Mouse (Mus musculus) kidney, embryonic 16.5 days (tissue): ENCODE measurements at regions not wholly inside any gene's neighbourhood (a gene's known extent, or its start where the extent isn't known, plus 50 kb on each side); places are given as distances from the start of the nearest gene placed in this dataset.

Experiments used
- ATAC-seq: fragments of 200-750 bp; cut with Nextera tagmentation; 2 replicates; pipeline ENCODE4 v1.8.0; 2017; ENCODE audit warnings: moderate TSS enrichment; ENCODE audit not compliant: low FRiP score, low TSS enrichment
- H3K27ac ChIP-seq: fragments of 300-500 bp; sonication (generic); 2 replicates; pipeline ENCODE4 v1.5.1; 2014; ENCODE audit warnings: low read length
- H3K27me3 ChIP-seq: fragments of 300-500 bp; sonication (generic); 2 replicates; pipeline ENCODE4 v1.6.1; 2014; ENCODE audit warnings: low read length, control low read depth, mixed read lengths; ENCODE audit not compliant: insufficient read depth
- H3K36me3 ChIP-seq: fragments of 300-500 bp; sonication (generic); 2 replicates; pipeline ENCODE4 v1.6.1; 2014; ENCODE audit warnings: low read length, control low read depth, mixed read lengths; ENCODE audit not compliant: insufficient read depth
- H3K4me1 ChIP-seq: fragments of 300-500 bp; sonication (generic); 2 replicates; pipeline ENCODE4 v1.6.1; 2014; ENCODE audit warnings: low read length, control low read depth, mixed read lengths; ENCODE audit not compliant: insufficient read depth
- H3K4me2 ChIP-seq: fragments of 300-500 bp; sonication (generic); replicated peaks from 2 replicates; pipeline ENCODE4 v1.6.1; 2014; ENCODE audit warnings: low read depth, low read length
- H3K4me3 ChIP-seq: fragments of 300-500 bp; sonication (generic); 2 replicates; pipeline ENCODE4 v1.5.1; 2014; ENCODE audit warnings: mild to moderate bottlenecking, low read length
- H3K9ac ChIP-seq: fragments of 300-500 bp; sonication (generic); replicated peaks from 2 replicates; pipeline ENCODE4 v1.6.1; 2014; ENCODE audit warnings: low read length
- H3K9me3 ChIP-seq: fragments of 300-500 bp; sonication (generic); 2 replicates; pipeline ENCODE4 v1.6.1; 2016; ENCODE audit warnings: low read length, control low read depth
- whole genome bisulfite sequencing: fragments of 180-500 bp; shearing (Covaris S2); extraction: QIAGEN DNeasy Blood & Tissue Kit; methylation state at CpG from one replicate; pipeline ENCODE4 v1.1.7; 2014; 5-methylcytosine and 5-hydroxymethylcytosine counted together

DNA sequence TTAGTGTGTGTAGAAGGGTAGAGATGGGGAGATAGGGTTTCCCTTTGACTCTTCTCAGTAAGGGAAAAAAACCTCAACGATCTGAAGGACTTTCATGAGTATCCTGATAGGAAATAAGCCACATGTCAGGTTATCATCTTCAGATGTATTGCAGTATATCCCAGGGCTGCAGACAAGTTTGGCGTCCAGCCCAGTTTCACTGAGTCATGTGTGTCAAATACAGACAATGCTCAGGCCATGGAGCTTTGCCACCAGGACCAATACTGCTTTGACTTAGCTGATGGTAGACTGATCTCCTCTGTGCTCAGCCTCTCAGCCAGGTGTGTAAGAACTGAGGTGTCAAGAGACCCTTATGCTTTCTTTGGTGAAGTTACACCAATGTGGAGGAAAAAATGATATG lies 62.9 kb downstream of the Cst10 start:
- no peaks in the 10 kb centered on the region for H3K9me3 ChIP-seq
- no peak overlapping the region for H3K9ac ChIP-seq
- no peaks in the 10 kb centered on the region for H3K36me3 ChIP-seq
- H3K4me1 ChIP-seq = no peaks in the 10 kb centered on the region
- ATAC-seq = no peak
- no peak overlapping the region for H3K4me2 ChIP-seq
- H3K4me3 ChIP-seq = no peak overlapping the region
- H3K27ac ChIP-seq = no peak overlapping the region
- 77% methylated on average over 2 of the region's 2 CpGs for WGBS
- H3K27me3 ChIP-seq = no peaks in the 10 kb centered on the region

GRCm38 (mm10) chr2:149472411-149472810 lies 67.6 kb downstream of the Cst10 start:
- no peak overlapping the region for H3K4me3 ChIP-seq

GRCm38 (mm10) chr2:149493280-149493988 lies 88.6 kb downstream of the Cst10 start:
- H3K9me3 ChIP-seq = no peaks in the 10 kb centered on the region; the same call in 1 of the 2 replicates
- H3K4me1 ChIP-seq = no peaks in the 10 kb centered on the region
- no peaks in the 10 kb centered on the region for H3K36me3 ChIP-seq
- H3K27me3 ChIP-seq = no peaks in the 10 kb centered on the region
- H3K27ac ChIP-seq = no peak overlapping the region
- WGBS = 71% methylated on average over 2 of the region's 2 CpGs
- no peak for ATAC-seq
- H3K4me3 ChIP-seq = no peak overlapping the region
- no peak overlapping the region for H3K9ac ChIP-seq
- H3K4me2 ChIP-seq = no peak overlapping the region

More at GRCm38 (mm10) chr2:149472411-149472810, 67.6 kb downstream of the Cst10 start:
- no peak for ATAC-seq
- Histone ChIP-seq H3K9ac (no peak overlapping the region), H3K4me1 (no peaks in the 10 kb centered on the region), H3K36me3 (no peaks in the 10 kb centered on the region), H3K27me3 (no peaks in the 10 kb centered on the region), H3K9me3 (no peaks in the 10 kb centered on the region), H3K27ac (no peak overlapping the region), H3K4me2 (no peak overlapping the region)
- 51% methylated on average over 2 of the region's 2 CpGs for WGBS

GRCm38 (mm10) chr2:149512870-149513269 lies 108.0 kb downstream of the Cst10 start:
- no peak for ATAC-seq
- H3K9ac ChIP-seq = no peak overlapping the region
- WGBS = 78% methylated on average over 1 of the region's 1 CpGs
- no peak overlapping the region for H3K4me2 ChIP-seq
- H3K9me3 ChIP-seq = 0 out of 2 replicates have a peak, but pooled peaks cover 4% of the 10 kb centered on the region
- no peak overlapping the region for H3K27ac ChIP-seq
- H3K36me3 ChIP-seq = no peaks in the 10 kb centered on the region
- H3K27me3 ChIP-seq = no peaks in the 10 kb centered on the region
- no peak overlapping the region for H3K4me3 ChIP-seq
- no peaks in the 10 kb centered on the region for H3K4me1 ChIP-seq

GRCm38 (mm10) chr2:149524424-149524823 lies 119.6 kb downstream of the Cst10 start:
- Histone ChIP-seq H3K4me2 (no peak overlapping the region), H3K4me1 (no peaks in the 10 kb centered on the region), H3K27me3 (no peaks in the 10 kb centered on the region), H3K27ac (no peak overlapping the region), H3K9me3 (no peaks in the 10 kb centered on the region), H3K36me3 (no peaks in the 10 kb centered on the region), H3K4me3 (no peak overlapping the region), H3K9ac (no peak overlapping the region)
- ATAC-seq = no peak

DNA sequence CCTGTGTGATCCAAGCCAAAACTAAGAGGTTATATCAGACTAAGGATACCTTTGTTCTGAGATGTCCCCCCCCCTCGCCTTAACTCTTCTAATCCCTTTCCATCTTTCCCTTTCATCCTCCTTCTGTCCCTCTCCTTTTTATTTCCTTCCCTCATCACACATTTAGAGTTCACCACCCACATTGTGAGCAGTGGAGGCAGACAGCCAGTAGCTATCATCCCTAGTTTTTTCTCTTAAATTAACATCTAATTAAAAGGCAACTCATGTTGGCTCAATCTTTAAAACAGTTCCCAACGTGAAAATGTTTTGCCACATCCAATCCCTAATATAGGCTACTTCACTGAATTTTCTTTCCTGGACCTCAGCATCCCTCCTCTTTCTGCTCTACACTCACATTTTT lies 138.0 kb downstream of the Cst10 start:
- ATAC-seq = no peak
- Histone ChIP-seq H3K4me2 (no peak overlapping the region), H3K4me1 (no peaks in the 10 kb centered on the region), H3K4me3 (no peak overlapping the region), H3K36me3 (no peaks in the 10 kb centered on the region), H3K9ac (no peak overlapping the region), H3K27ac (no peak overlapping the region), H3K27me3 (no peaks in the 10 kb centered on the region), H3K9me3 (no peaks in the 10 kb centered on the region)
- 71% methylated on average over 2 of the region's 2 CpGs for WGBS

DNA sequence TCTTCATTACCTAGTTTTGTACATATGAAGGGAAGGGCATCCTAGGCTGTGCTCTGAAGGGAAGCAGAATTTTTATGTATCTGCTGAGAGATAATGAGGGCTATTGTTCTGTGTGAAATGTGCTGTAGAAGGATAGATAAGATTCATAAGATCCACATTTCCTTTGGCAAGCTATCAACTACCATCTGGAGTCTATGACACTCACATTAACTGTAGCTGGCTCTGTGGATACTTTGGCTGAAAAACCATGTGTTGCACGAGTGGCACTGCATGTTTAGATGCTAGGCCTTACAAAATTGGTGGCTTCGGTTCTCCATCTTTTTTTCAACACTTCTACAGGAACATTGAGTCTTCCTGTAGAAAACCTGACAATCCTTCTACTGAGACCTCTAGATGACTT lies 140.9 kb downstream of the Cst10 start:
- Histone ChIP-seq H3K27ac (no peak overlapping the region), H3K27me3 (no peaks in the 10 kb centered on the region), H3K9ac (no peak overlapping the region), H3K4me3 (no peak overlapping the region), H3K4me2 (no peak overlapping the region), H3K4me1 (no peaks in the 10 kb centered on the region), H3K9me3 (no peaks in the 10 kb centered on the region), H3K36me3 (no peaks in the 10 kb centered on the region)
- ATAC-seq = no peak
- 65% methylated on average over 2 of the region's 2 CpGs for WGBS

GRCm38 (mm10) chr2:149546639-149547200 lies 141.9 kb downstream of the Cst10 start:
- no peak overlapping the region for H3K9ac ChIP-seq
- 87% methylated on average over 2 of the region's 2 CpGs for WGBS
- H3K4me2 ChIP-seq = no peak overlapping the region
- no peaks in the 10 kb centered on the region for H3K4me1 ChIP-seq
- no peaks in the 10 kb centered on the region for H3K9me3 ChIP-seq
- no peaks in the 10 kb centered on the region for H3K36me3 ChIP-seq
- no peak overlapping the region for H3K4me3 ChIP-seq
- no peak for ATAC-seq
- H3K27me3 ChIP-seq = no peaks in the 10 kb centered on the region
- H3K27ac ChIP-seq = no peak overlapping the region

DNA sequence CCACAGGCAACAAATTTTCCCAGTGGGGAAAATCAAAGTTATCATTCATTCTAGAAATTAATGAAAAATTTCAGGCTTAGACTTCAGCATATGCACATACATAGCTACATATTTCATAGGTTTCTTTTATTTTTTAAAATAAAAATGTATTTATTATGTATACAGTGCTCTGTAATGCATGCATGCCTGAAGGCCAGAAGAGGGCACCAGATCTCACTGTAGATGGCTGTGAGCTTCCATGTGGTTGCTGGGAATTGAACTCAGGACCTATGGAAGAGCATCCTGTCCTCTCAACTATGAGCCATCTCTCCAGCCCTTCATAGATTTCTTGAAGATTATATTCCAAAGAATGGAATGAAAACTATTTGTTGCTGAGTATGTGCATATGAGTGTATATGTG lies 150.4 kb downstream of the Cst10 start:
- Histone ChIP-seq H3K9ac (no peak overlapping the region), H3K4me2 (no peak overlapping the region)
- no peak for ATAC-seq

DNA sequence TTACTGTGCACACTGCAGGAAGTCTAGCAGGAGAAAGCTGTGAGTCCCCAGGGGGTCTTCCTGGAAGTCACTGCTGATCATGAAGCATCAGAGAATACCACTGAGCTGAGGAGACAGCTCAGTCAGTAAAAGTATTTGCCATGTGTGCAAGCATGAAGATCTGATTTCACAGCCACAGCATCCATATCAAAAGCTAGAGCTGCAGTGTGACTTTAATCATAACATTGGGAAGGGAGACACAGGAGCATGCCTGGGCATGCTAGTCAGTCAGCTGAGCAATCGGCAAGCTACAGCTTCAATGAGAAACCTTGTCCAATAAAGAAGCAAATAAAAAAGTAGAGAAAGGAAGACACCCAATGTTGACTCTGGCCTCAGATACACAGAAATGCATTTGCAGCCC lies 168.9 kb downstream of the Cst10 start:
- H3K27me3 ChIP-seq = no peaks in the 10 kb centered on the region
- no peak overlapping the region for H3K27ac ChIP-seq
- H3K4me1 ChIP-seq = no peaks in the 10 kb centered on the region
- H3K36me3 ChIP-seq = no peaks in the 10 kb centered on the region
- no peak overlapping the region for H3K4me2 ChIP-seq
- no peak for ATAC-seq
- H3K4me3 ChIP-seq = no peak overlapping the region
- H3K9me3 ChIP-seq = no peaks in the 10 kb centered on the region
- WGBS = 70% methylated on average over 1 of the region's 1 CpGs
- H3K9ac ChIP-seq = no peak overlapping the region

More for the DNA sequence above, 150.4 kb downstream of the Cst10 start:
- Histone ChIP-seq H3K27ac (no peak overlapping the region), H3K4me3 (no peak overlapping the region), H3K36me3 (no peaks in the 10 kb centered on the region), H3K4me1 (no peaks in the 10 kb centered on the region), H3K9me3 (no peaks in the 10 kb centered on the region), H3K27me3 (no peaks in the 10 kb centered on the region)
